Mouse (Mus musculus) midbrain, embryonic 16.5 days (tissue): ENCODE measurements around the gene Ndufs1. TPM values are rescaled to one million over a fixed set of nuclear protein-coding genes. Genes with fewer than 3 reads are reported as not detected.

ENCODE experiments used
- ATAC-seq: fragments of 200-750 bp; cut with Nextera tagmentation; 2 replicates; pipeline ENCODE4 v1.8.0; 2017; ENCODE audit warnings: moderate TSS enrichment
- H3K27ac ChIP-seq: fragments of 300-500 bp; sonication (generic); 2 replicates; pipeline ENCODE4 v1.5.1; 2014; ENCODE audit warnings: mild to moderate bottlenecking, low read length, mixed read lengths
- H3K27me3 ChIP-seq: fragments of 300-500 bp; sonication (generic); 2 replicates; pipeline ENCODE4 v1.6.1; 2014; ENCODE audit warnings: low read depth, low read length, mixed read lengths; ENCODE audit not compliant: control insufficient read depth, insufficient read depth
- H3K36me3 ChIP-seq: fragments of 300-500 bp; sonication (generic); 2 replicates; pipeline ENCODE4 v1.6.1; 2014; ENCODE audit warnings: mild to moderate bottlenecking, low read length, moderate library complexity, mixed read lengths; ENCODE audit not compliant: control insufficient read depth, insufficient read depth
- H3K4me1 ChIP-seq: fragments of 300-500 bp; sonication (generic); 2 replicates; pipeline ENCODE4 v1.6.1; 2014; ENCODE audit warnings: mild to moderate bottlenecking, low read length, mixed read lengths; ENCODE audit not compliant: control insufficient read depth, insufficient read depth
- H3K4me2 ChIP-seq: fragments of 300-500 bp; sonication (generic); 2 replicates; pipeline ENCODE4 v1.6.1; 2014; ENCODE audit warnings: mild to moderate bottlenecking, low read length, mixed read lengths
- H3K4me3 ChIP-seq: fragments of 300-500 bp; sonication (generic); 2 replicates; pipeline ENCODE4 v1.5.1; 2014; ENCODE audit warnings: low read depth, mild to moderate bottlenecking, low read length, moderate library complexity, mixed read lengths
- H3K9ac ChIP-seq: fragments of 300-500 bp; sonication (generic); 2 replicates; pipeline ENCODE4 v1.6.1; 2014; ENCODE audit warnings: low read depth, low read length, mixed read lengths
- H3K9me3 ChIP-seq: fragments of 300-500 bp; sonication (generic); replicated peaks from 2 replicates; pipeline ENCODE4 v1.6.1; 2014; ENCODE audit warnings: mild to moderate bottlenecking, low read length, mixed read lengths; ENCODE audit not compliant: control insufficient read depth, poor library complexity, severe bottlenecking
- WGBS: fragments of 180-500 bp; shearing (Covaris S2); extraction: QIAGEN DNeasy Blood & Tissue Kit; methylation state at CpG from one replicate; pipeline ENCODE4 v1.1.7; 2014; 5-methylcytosine and 5-hydroxymethylcytosine counted together
- polyA plus RNA-seq: library from polyadenylated mRNA; unstranded; fragments of >200 nt; fragmentation: Nextera tagmentation; extraction: Ambion mirVana; gene quantifications from 2 replicates; pipeline ENCODE4 v1.2.1, GENCODE M21; 2015

The Ndufs1 gene
- polyA plus RNA-seq, 1 experiment from 2014 or later, result 137 TPM

DNA sequence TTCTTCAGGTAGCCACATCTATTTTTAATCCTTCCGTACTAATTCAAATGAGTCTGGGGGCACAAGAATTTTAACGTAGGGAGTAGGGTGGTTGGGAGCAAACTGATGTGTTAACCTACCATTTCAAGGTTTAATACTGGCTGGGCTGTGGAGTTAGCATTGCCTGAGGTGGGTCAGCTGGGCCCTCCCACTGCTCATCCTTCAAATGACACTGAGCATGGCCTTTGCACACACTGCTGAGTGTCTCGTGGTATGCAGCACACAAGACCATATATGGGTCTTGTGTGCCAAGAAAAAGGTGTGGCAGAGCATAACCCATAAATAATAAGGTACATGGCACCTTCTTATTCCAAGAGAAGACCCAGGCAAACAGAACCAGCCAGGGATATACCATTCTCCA lies 31.0 kb upstream of the Ndufs1 start:
- no peaks in the 10 kb centered on the region for H3K36me3 ChIP-seq
- no peak overlapping the region for H3K9ac ChIP-seq
- ATAC-seq, result no peak
- no peak overlapping the region for H3K27ac ChIP-seq
- H3K4me3 ChIP-seq, result no peak overlapping the region
- H3K9me3 ChIP-seq, result no peaks in the 10 kb centered on the region
- 84% methylated on average over 3 of the region's 3 CpGs for WGBS
- peaks cover 16% of the 10 kb centered on the region for H3K4me1 ChIP-seq
- no peaks in the 10 kb centered on the region for H3K27me3 ChIP-seq
- H3K4me2 ChIP-seq, result no peak overlapping the region

DNA sequence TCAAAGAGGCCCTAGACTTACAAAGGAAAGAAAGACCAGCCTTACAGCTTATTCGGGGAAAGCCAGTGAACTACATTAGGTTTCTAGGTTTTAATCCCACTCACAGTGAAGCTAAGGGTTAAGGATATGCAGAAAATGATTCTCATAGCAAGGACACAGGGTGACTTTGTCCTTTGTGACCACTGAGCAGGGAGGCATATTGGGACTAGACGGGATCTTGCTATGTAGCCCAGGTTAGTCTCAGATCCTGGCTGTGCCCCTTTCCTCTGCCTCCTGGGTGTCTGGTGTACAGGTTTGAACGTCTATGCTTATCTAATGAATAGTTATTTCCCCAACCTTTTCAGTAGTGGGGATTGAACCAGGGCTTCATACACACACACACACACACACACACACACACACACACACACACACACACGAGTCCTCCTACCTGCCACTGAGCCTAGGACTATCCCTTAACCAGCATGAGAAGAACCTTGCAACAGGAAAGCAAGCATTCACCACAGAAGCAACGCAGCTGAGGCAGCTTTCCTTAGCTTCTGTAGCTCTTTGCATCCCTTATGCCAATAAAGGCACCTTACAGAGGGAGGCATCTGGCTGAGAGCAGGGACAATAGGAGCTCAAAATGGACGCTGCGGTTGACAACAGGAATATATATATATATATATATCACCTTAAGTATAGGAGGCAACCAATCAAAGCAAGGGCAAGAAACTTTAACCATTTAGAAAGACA lies 28.2 kb upstream of the Ndufs1 start:
- Histone ChIP-seq H3K36me3 (no peaks in the 10 kb centered on the region), H3K27ac (peak overlapping the region; percentile 83), H3K4me1 (peaks cover 16% of the 10 kb centered on the region), H3K4me2 (no peak overlapping the region), H3K4me3 (no peak overlapping the region), H3K9ac (peak overlapping the region; percentile 6; the same call in 1 of the 2 replicates), H3K9me3 (no peaks in the 10 kb centered on the region; the same call in 1 of the 2 replicates), H3K27me3 (no peaks in the 10 kb centered on the region)
- 7% methylated on average over 7 of the region's 7 CpGs for whole genome bisulfite sequencing
- 0 out of 2 replicates have a peak, but pooled peaks have one; percentile 32 for ATAC-seq

DNA sequence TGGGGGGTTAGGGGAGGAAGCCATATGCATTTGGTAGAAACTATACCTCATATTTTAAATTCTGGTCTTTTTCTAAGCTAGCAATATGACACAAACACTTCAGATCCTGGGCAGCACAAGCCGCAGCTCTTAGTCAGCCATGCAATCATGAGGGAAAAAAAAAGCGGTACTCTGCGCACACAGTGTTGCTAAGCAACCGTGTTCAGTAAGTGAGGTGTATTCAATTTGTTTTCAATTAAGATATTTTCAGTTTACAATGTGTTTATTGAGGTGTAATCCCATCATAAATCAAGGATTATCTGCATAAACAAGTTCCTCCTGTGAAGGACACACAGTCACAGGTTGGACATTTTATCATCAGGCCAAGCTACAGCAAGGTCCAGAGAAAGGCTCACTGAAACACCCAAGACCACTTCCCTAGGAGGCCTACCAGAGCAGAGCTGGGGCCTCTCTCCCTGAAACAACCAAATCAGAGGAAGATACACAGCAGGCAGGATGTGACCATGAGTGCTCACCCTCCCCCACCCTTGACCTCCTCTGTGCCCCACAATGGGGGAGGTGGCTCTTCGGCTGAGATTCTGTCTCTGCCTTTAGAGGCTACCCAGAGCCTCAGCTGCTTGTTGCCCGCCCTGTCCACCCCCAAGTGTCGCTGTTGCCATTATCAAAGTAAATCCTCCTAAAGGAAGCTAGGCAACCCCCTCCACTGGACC lies 27.5 kb upstream of the Ndufs1 start:
- no peak overlapping the region for H3K4me3 ChIP-seq
- H3K27ac ChIP-seq, result peak overlapping the region; percentile 83
- ATAC-seq, result peak; percentile 90
- no peak overlapping the region for H3K4me2 ChIP-seq
- H3K27me3 ChIP-seq, result no peaks in the 10 kb centered on the region
- peaks cover 16% of the 10 kb centered on the region for H3K4me1 ChIP-seq
- no peaks in the 10 kb centered on the region for H3K36me3 ChIP-seq
- no peaks in the 10 kb centered on the region; the same call in 1 of the 2 replicates for H3K9me3 ChIP-seq
- peak overlapping the region; percentile 6; the same call in 1 of the 2 replicates for H3K9ac ChIP-seq
- 4% methylated on average over 7 of the region's 7 CpGs for WGBS

DNA sequence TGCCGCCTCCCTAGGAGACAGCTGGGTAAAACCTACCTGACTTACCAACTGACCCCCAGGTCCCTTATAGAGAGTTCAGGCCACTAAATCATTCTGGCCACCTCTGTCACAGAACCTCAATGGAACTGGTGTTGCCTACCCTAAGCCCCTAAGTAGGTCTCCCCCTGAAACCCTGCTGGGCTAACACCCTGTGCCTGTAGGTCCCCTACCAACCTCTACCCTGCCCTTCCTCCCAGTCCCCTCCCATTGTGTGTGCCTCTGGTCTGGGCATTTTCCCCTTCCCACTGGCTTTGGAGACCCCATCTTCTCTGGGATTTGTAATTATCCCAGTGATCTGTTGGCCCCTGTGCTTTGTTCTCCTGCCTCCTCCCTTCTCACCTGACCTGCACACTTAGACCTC lies 26.8 kb upstream of the Ndufs1 start:
- Histone ChIP-seq H3K4me1 (peaks cover 16% of the 10 kb centered on the region), H3K27ac (peak overlapping the region; percentile 83), H3K36me3 (no peaks in the 10 kb centered on the region), H3K4me3 (no peak overlapping the region), H3K4me2 (no peak overlapping the region), H3K9ac (peak overlapping the region; percentile 3; the same call in 1 of the 2 replicates), H3K9me3 (no peaks in the 10 kb centered on the region; the same call in 1 of the 2 replicates), H3K27me3 (no peaks in the 10 kb centered on the region)
- whole genome bisulfite sequencing, result 77% methylated on average over 1 of the region's 1 CpGs
- peak; percentile 58 for ATAC-seq

DNA sequence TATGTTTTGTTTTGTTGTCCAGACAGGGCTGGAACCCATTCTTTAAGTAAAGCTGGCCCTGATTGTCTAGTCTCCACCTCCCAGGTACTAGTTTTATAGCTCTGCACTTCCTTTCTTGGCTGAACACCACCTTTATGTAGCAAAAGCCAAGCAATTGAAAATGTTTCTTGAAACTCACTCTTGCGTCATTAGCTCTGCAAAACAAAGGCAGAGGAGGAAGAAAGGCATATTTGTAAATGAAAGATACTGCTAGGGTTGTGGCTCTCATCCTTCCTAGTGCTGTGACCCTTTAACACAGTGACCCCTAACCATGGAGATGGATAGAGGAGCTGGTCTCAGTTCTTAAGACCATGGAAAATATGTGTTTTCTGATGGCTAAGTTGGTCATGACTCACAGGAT lies 25.0 kb upstream of the Ndufs1 start:
- WGBS, result 85% methylated on average over 1 of the region's 1 CpGs
- no peaks in the 10 kb centered on the region; the same call in 1 of the 2 replicates for H3K9me3 ChIP-seq
- H3K27me3 ChIP-seq, result no peaks in the 10 kb centered on the region
- no peaks in the 10 kb centered on the region for H3K36me3 ChIP-seq
- no peak overlapping the region for H3K27ac ChIP-seq
- H3K9ac ChIP-seq, result no peak overlapping the region
- no peak overlapping the region for H3K4me3 ChIP-seq
- no peak for ATAC-seq
- no peak overlapping the region for H3K4me2 ChIP-seq
- H3K4me1 ChIP-seq, result peaks cover 16% of the 10 kb centered on the region

DNA sequence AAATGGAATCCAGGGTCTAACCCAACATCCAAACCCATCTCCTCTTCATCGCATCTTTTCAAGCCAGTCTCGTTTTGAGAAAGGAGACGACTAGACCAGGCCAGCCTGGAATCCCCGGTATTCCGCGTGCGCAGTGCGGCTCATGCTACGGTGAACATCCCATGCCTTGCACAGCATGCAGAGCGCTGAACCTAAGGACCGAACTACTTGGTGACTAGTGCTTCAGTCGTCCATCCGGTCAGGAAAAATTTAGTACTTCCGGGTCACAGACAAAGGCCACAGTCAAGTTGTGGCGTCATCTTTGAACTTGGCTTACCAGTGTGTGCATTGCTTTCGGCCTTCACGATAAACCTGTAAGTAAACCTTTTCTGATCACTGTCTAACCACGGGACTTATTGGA lies 23.7 kb upstream of the Ndufs1 start:
- WGBS, result 97% methylated on average over 18 of the region's 18 CpGs
- Histone ChIP-seq H3K9me3 (no peaks in the 10 kb centered on the region; the same call in 1 of the 2 replicates), H3K27ac (no peak overlapping the region), H3K36me3 (no peaks in the 10 kb centered on the region), H3K4me3 (no peak overlapping the region), H3K4me1 (peaks cover 16% of the 10 kb centered on the region), H3K4me2 (no peak overlapping the region), H3K27me3 (no peaks in the 10 kb centered on the region), H3K9ac (no peak overlapping the region)
- ATAC-seq, result no peak

DNA sequence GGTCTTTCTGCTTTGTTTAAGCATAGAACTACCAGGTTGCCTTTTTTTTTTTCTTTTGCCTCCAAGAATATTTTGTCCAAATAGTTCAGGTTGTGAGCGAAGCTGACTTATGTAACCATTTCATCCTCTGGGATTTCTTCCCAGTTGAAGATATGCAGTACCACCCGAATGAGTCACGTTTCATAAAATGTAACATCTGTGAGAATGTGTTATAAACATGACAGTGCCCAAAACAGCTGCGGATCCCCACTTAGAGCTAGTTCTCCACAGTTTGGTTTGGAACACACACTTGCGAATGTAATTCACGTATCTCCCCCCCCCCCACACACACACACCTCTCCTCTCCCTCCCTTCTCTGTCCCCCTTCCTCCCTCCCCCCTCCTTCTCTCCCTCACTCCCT lies 22.8 kb upstream of the Ndufs1 start:
- Histone ChIP-seq H3K36me3 (no peaks in the 10 kb centered on the region), H3K9ac (no peak overlapping the region), H3K4me3 (no peak overlapping the region), H3K27ac (no peak overlapping the region), H3K27me3 (no peaks in the 10 kb centered on the region), H3K4me2 (no peak overlapping the region), H3K4me1 (peaks cover 11% of the 10 kb centered on the region), H3K9me3 (no peaks in the 10 kb centered on the region; the same call in 1 of the 2 replicates)
- ATAC-seq, result no peak
- WGBS, result 91% methylated on average over 6 of the region's 6 CpGs

DNA sequence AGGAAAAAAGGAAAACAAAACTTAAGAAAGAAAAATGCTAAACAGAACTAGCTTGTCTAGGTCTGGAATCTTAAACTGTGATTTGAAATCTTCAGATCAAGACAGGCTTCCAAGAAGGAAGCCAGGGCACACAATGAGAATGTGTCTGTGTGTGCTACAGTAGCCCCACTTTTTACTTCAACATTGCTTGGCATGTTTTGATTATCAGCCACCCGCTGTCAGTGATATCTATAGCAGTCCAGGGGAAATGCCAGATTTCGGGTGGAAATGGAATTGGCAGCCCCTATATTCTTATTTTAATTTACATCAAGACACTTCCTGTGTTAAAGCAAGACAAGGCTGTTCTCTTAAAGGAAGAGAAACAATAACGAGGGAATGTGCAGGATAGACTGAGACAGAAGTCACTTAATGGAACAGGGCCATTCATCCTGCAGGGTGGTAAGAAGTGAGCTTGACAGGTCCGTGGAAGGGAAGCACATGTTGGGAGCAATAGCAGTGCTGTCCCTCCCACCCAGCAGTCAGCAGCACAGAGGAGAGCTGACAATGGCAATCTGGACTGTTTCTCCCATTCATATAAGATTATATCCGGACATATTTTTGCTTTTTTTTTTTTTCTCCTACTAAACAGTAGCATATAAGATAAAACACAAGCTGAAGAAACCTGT lies 19.3 kb upstream of the Ndufs1 start:
- WGBS, result 70% methylated on average over 5 of the region's 5 CpGs
- ATAC-seq, result no peak
- H3K36me3 ChIP-seq, result no peaks in the 10 kb centered on the region
- no peak overlapping the region for H3K4me3 ChIP-seq
- H3K27me3 ChIP-seq, result no peaks in the 10 kb centered on the region
- no peaks in the 10 kb centered on the region for H3K4me1 ChIP-seq
- no peak overlapping the region for H3K27ac ChIP-seq
- H3K4me2 ChIP-seq, result no peak overlapping the region
- no peak overlapping the region for H3K9ac ChIP-seq
- H3K9me3 ChIP-seq, result no peaks in the 10 kb centered on the region; the same call in 1 of the 2 replicates
